Mouse (Mus musculus) heart, embryonic 11.5 days (tissue): ENCODE results near the gene Zbtb5. TPM values are rescaled to one million over a fixed set of nuclear protein-coding genes. Genes with fewer than 3 reads are reported as not detected.
"Not testable (repeated sequence)": the region's sequence is repeated elsewhere in the genome, so short reads cannot be mapped to it uniquely, and the experiment has no call there.

Experiments
- ATAC-seq: fragments of 200-750 bp; cut with Nextera tagmentation; replicated peaks from 2 replicates; pipeline ENCODE4 v1.8.0; 2017; ENCODE audit warnings: moderate library complexity; ENCODE audit not compliant: insufficient number of reproducible peaks, low FRiP score, low TSS enrichment
- H3K27ac ChIP-seq: fragments of 300-500 bp; sonication (generic); 2 replicates; pipeline ENCODE4 v1.5.1; 2014; ENCODE audit warnings: mild to moderate bottlenecking, low read depth, low read length
- H3K27me3 ChIP-seq: fragments of 300-500 bp; sonication (generic); 2 replicates; pipeline ENCODE4 v1.6.1; 2014; ENCODE audit warnings: mild to moderate bottlenecking, low read length, mixed read lengths; ENCODE audit not compliant: control insufficient read depth, insufficient read depth
- H3K36me3 ChIP-seq: fragments of 300-500 bp; sonication (generic); 2 replicates; pipeline ENCODE4 v1.6.1; 2014; ENCODE audit warnings: mild to moderate bottlenecking, low read length, moderate library complexity, mixed read lengths; ENCODE audit not compliant: control insufficient read depth, insufficient read depth
- H3K4me1 ChIP-seq: fragments of 300-500 bp; sonication (generic); 2 replicates; pipeline ENCODE4 v1.6.1; 2014; ENCODE audit warnings: low read length; ENCODE audit not compliant: control insufficient read depth, insufficient read depth
- H3K4me2 ChIP-seq: fragments of 300-500 bp; sonication (generic); 2 replicates; pipeline ENCODE4 v1.6.1; 2014; ENCODE audit warnings: mild to moderate bottlenecking, moderate library complexity
- H3K4me3 ChIP-seq: fragments of 300-500 bp; sonication (generic); 2 replicates; pipeline ENCODE4 v1.5.1; 2014; ENCODE audit warnings: low read depth, low read length
- H3K9ac ChIP-seq: fragments of 300-500 bp; sonication (generic); 2 replicates; pipeline ENCODE4 v1.6.1; 2014; ENCODE audit warnings: mild to moderate bottlenecking, low read depth, low read length, moderate library complexity
- H3K9me3 ChIP-seq: fragments of 300-500 bp; sonication (generic); replicated peaks from 2 replicates; pipeline ENCODE4 v1.6.1; 2016; ENCODE audit warnings: low read length; ENCODE audit not compliant: control insufficient read depth
- WGBS: fragments of 180-500 bp; shearing (Covaris S2); extraction: QIAGEN DNeasy Blood & Tissue Kit; methylation state at CpG from one replicate; pipeline ENCODE4 v1.1.7; 2014; ENCODE audit not compliant: insufficient replicate concordance; 5-methylcytosine and 5-hydroxymethylcytosine counted together
- polyA plus RNA-seq: library from polyadenylated mRNA; unstranded; fragments of >200 nt; fragmentation: Nextera tagmentation; extraction: Ambion mirVana; gene quantifications from 2 replicates; pipeline ENCODE4 v1.2.1, GENCODE M21; 2014

Gene Zbtb5
- polyA plus RNA-seq, 1 experiment from 2014 or later = 16.3 TPM

- 47% methylated on average over 8 of the region's 8 CpGs for WGBS
- H3K9ac ChIP-seq, ATAC-seq, H3K4me1 ChIP-seq, H3K27me3 ChIP-seq, H3K9me3 ChIP-seq, H3K4me3 ChIP-seq, H3K36me3 ChIP-seq, H3K4me2 ChIP-seq: not testable (repeated sequence)
- H3K27ac ChIP-seq = peak overlapping the region; percentile 87
These were observed 26.7 kb upstream of the Zbtb5 start for GRCm38 (mm10) chr4:45038879-45039278.

- H3K27me3 ChIP-seq = no peaks in the 10 kb centered on the region
- 0 out of 2 replicates have a peak, but pooled peaks have one; percentile 50 for ATAC-seq
- H3K36me3 ChIP-seq = peaks cover 7% of the 10 kb centered on the region; the same call in 1 of the 2 replicates
- 61% methylated on average over 13 of the region's 13 CpGs for WGBS
- H3K9me3 ChIP-seq = no peaks in the 10 kb centered on the region
- H3K27ac ChIP-seq = peak overlapping the region; percentile 87
- H3K4me3 ChIP-seq = no peak overlapping the region
- no peak overlapping the region for H3K4me2 ChIP-seq
- peaks cover 9% of the 10 kb centered on the region for H3K4me1 ChIP-seq
- H3K9ac ChIP-seq = no peak overlapping the region
These were observed 25.5 kb upstream of the Zbtb5 start for GRCm38 (mm10) chr4:45037455-45038410.

- H3K4me3 ChIP-seq = no peak overlapping the region
- 80% methylated on average over 5 of the region's 5 CpGs for WGBS
- ATAC-seq = no peak
- no peak overlapping the region for H3K27ac ChIP-seq
- H3K9me3 ChIP-seq = no peaks in the 10 kb centered on the region
- H3K4me1 ChIP-seq = peaks cover 9% of the 10 kb centered on the region
- no peak overlapping the region for H3K9ac ChIP-seq
- peaks cover 7% of the 10 kb centered on the region; the same call in 1 of the 2 replicates for H3K36me3 ChIP-seq
- no peaks in the 10 kb centered on the region for H3K27me3 ChIP-seq
- H3K4me2 ChIP-seq = no peak overlapping the region
These were observed 24.4 kb upstream of the Zbtb5 start for GRCm38 (mm10) chr4:45036571-45036970.

GRCm38 (mm10) chr4:45036048-45036447, 23.8 kb upstream of the Zbtb5 start:
- H3K4me2 ChIP-seq = no peak overlapping the region
- no peak overlapping the region for H3K4me3 ChIP-seq
- H3K9ac ChIP-seq = no peak overlapping the region
- H3K9me3 ChIP-seq = no peaks in the 10 kb centered on the region
- no peaks in the 10 kb centered on the region for H3K27me3 ChIP-seq
- H3K4me1 ChIP-seq = peaks cover 9% of the 10 kb centered on the region
- peaks cover 7% of the 10 kb centered on the region; the same call in 1 of the 2 replicates for H3K36me3 ChIP-seq
- ATAC-seq = no peak
- 84% methylated on average over 10 of the region's 10 CpGs for WGBS
- H3K27ac ChIP-seq = no peak overlapping the region

GRCm38 (mm10) chr4:45034693-45035628, 22.7 kb upstream of the Zbtb5 start:
- H3K36me3 ChIP-seq = peaks cover 7% of the 10 kb centered on the region; the same call in 1 of the 2 replicates
- H3K9ac ChIP-seq = no peak overlapping the region
- 72% methylated on average over 16 of the region's 16 CpGs for WGBS

GRCm38 (mm10) chr4:45032586-45032985, 20.4 kb upstream of the Zbtb5 start:
- Histone ChIP-seq H3K4me2 (no peak overlapping the region), H3K27me3 (no peaks in the 10 kb centered on the region), H3K4me3 (no peak overlapping the region), H3K27ac (no peak overlapping the region), H3K9ac (no peak overlapping the region), H3K9me3 (no peaks in the 10 kb centered on the region), H3K36me3 (peaks cover 11% of the 10 kb centered on the region), H3K4me1 (peaks cover 8% of the 10 kb centered on the region)
- 85% methylated on average over 9 of the region's 9 CpGs for WGBS
- ATAC-seq = no peak

More at GRCm38 (mm10) chr4:45034693-45035628, 22.7 kb upstream of the Zbtb5 start:
- H3K4me2 ChIP-seq = no peak overlapping the region
- no peak for ATAC-seq
- H3K4me3 ChIP-seq = no peak overlapping the region
- no peaks in the 10 kb centered on the region for H3K9me3 ChIP-seq
- no peak overlapping the region for H3K27ac ChIP-seq
- H3K4me1 ChIP-seq = peaks cover 9% of the 10 kb centered on the region
- H3K27me3 ChIP-seq = no peaks in the 10 kb centered on the region

- no peak for ATAC-seq
- Histone ChIP-seq H3K9me3 (no peaks in the 10 kb centered on the region), H3K4me2 (no peak overlapping the region), H3K27me3 (no peaks in the 10 kb centered on the region), H3K4me3 (no peak overlapping the region), H3K36me3 (peaks cover 15% of the 10 kb centered on the region), H3K4me1 (no peaks in the 10 kb centered on the region), H3K9ac (no peak overlapping the region), H3K27ac (no peak overlapping the region)
- 91% methylated on average over 4 of the region's 4 CpGs for WGBS
These were observed 14.2 kb upstream of the Zbtb5 start for GRCm38 (mm10) chr4:45026459-45026858.

GRCm38 (mm10) chr4:45019009-45019408, 6.8 kb upstream of the Zbtb5 start:
- H3K27ac ChIP-seq = no peak overlapping the region
- 4% methylated on average over 14 of the region's 14 CpGs for WGBS
- H3K4me2 ChIP-seq = peak overlapping the region; percentile 75
- H3K9me3 ChIP-seq = no peaks in the 10 kb centered on the region
- no peaks in the 10 kb centered on the region for H3K27me3 ChIP-seq
- H3K9ac ChIP-seq = peak overlapping the region; percentile 72
- peaks cover under 1% of the 10 kb centered on the region; the same call in 1 of the 2 replicates for H3K36me3 ChIP-seq
- peak overlapping the region; percentile 70 for H3K4me3 ChIP-seq
- ATAC-seq = no peak
- H3K4me1 ChIP-seq = peaks cover 12% of the 10 kb centered on the region
